Mouse (Mus musculus) heart, postnatal 0 days (tissue): Measurements from ENCODE around the gene Atox1.

Source experiments
- CTCF ChIP-seq: IDR thresholded peaks from 2 replicates; pipeline ENCODE4 v1.5.1; 2016; ENCODE audit warnings: antibody characterized with exemption, control low read depth, low read depth
- EP300 ChIP-seq: IDR thresholded peaks from 2 replicates; pipeline ENCODE4 v1.6.1; 2016; ENCODE audit warnings: antibody characterized with exemption, low read depth

DNA sequence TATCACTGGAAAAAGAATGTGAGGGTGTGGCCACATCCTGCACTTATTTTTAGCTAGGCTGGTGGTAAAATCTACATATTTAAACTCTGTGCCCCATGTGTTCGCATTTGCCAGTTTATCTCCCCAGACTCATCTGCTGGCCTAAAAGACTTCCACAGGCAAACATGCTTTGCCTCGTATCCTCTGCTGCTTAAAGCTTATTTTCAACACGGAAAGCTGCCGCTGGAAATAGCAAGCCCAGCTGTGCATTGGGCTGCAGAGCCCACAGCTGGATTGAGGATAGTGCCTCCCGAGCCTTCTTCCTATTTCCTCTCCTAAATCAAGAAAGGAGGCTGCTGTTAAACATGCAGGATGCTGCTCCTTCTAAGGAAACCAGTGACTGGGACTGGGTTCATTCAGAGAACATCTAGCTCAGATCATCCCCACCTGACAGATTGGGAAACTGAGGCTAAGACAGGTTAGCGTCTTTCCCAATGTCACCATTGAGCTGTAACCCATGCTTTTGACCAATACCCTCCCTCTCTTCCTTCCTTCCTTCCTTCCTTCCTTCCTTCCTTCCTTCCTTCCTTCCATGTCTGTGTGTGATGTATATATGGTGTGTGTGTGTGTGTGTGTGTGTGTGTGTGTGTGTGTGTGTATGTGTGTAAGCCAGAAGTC lies 44.3 kb downstream of the Atox1 start:
- TF ChIP-seq CTCF (no peak), EP300 (no peak)
